Mouse (Mus musculus) midbrain, embryonic 16.5 days (tissue): Measurements from ENCODE around the gene Pwwp2b. TPM values are rescaled to one million over a fixed set of nuclear protein-coding genes. Genes with fewer than 3 reads are reported as not detected.

ENCODE experiments used
- ATAC-seq: fragments of 200-750 bp; cut with Nextera tagmentation; 2 replicates; pipeline ENCODE4 v1.8.0; 2017; ENCODE audit warnings: moderate TSS enrichment
- H3K27ac ChIP-seq: fragments of 300-500 bp; sonication (generic); 2 replicates; pipeline ENCODE4 v1.5.1; 2014; ENCODE audit warnings: mild to moderate bottlenecking, low read length, mixed read lengths
- H3K27me3 ChIP-seq: fragments of 300-500 bp; sonication (generic); 2 replicates; pipeline ENCODE4 v1.6.1; 2014; ENCODE audit warnings: low read depth, low read length, mixed read lengths; ENCODE audit not compliant: control insufficient read depth, insufficient read depth
- H3K36me3 ChIP-seq: fragments of 300-500 bp; sonication (generic); 2 replicates; pipeline ENCODE4 v1.6.1; 2014; ENCODE audit warnings: mild to moderate bottlenecking, low read length, moderate library complexity, mixed read lengths; ENCODE audit not compliant: control insufficient read depth, insufficient read depth
- H3K4me1 ChIP-seq: fragments of 300-500 bp; sonication (generic); 2 replicates; pipeline ENCODE4 v1.6.1; 2014; ENCODE audit warnings: mild to moderate bottlenecking, low read length, mixed read lengths; ENCODE audit not compliant: control insufficient read depth, insufficient read depth
- H3K4me2 ChIP-seq: fragments of 300-500 bp; sonication (generic); 2 replicates; pipeline ENCODE4 v1.6.1; 2014; ENCODE audit warnings: mild to moderate bottlenecking, low read length, mixed read lengths
- H3K4me3 ChIP-seq: fragments of 300-500 bp; sonication (generic); 2 replicates; pipeline ENCODE4 v1.5.1; 2014; ENCODE audit warnings: low read depth, mild to moderate bottlenecking, low read length, moderate library complexity, mixed read lengths
- H3K9ac ChIP-seq: fragments of 300-500 bp; sonication (generic); 2 replicates; pipeline ENCODE4 v1.6.1; 2014; ENCODE audit warnings: low read depth, low read length, mixed read lengths
- H3K9me3 ChIP-seq: fragments of 300-500 bp; sonication (generic); replicated peaks from 2 replicates; pipeline ENCODE4 v1.6.1; 2014; ENCODE audit warnings: mild to moderate bottlenecking, low read length, mixed read lengths; ENCODE audit not compliant: control insufficient read depth, poor library complexity, severe bottlenecking
- WGBS: fragments of 180-500 bp; shearing (Covaris S2); extraction: QIAGEN DNeasy Blood & Tissue Kit; methylation state at CpG from one replicate; pipeline ENCODE4 v1.1.7; 2014; 5-methylcytosine and 5-hydroxymethylcytosine counted together
- polyA plus RNA-seq: library from polyadenylated mRNA; unstranded; fragments of >200 nt; fragmentation: Nextera tagmentation; extraction: Ambion mirVana; gene quantifications from 2 replicates; pipeline ENCODE4 v1.2.1, GENCODE M21; 2015

The Pwwp2b gene
- polyA plus RNA-seq, 1 experiment from 2014 or later = 4.4 TPM

- 83% methylated on average over 3 of the region's 3 CpGs for WGBS
- Histone ChIP-seq H3K4me2 (no peak overlapping the region), H3K4me1 (peaks cover 10% of the 10 kb centered on the region), H3K9me3 (no peaks in the 10 kb centered on the region), H3K9ac (no peak overlapping the region), H3K4me3 (no peak overlapping the region), H3K27me3 (no peaks in the 10 kb centered on the region), H3K27ac (0 out of 2 replicates have a peak overlapping the region, but pooled peaks have one; percentile 92), H3K36me3 (no peaks in the 10 kb centered on the region)
- ATAC-seq = no peak
Observed at GRCm38 (mm10) chr7:139214160-139214559, 34.1 kb upstream of the Pwwp2b start.

GRCm38 (mm10) chr7:139214596-139215340, 33.5 kb upstream of the Pwwp2b start:
- H3K9me3 ChIP-seq = no peaks in the 10 kb centered on the region
- ATAC-seq = no peak
- 70% methylated on average over 14 of the region's 14 CpGs for WGBS
- H3K36me3 ChIP-seq = no peaks in the 10 kb centered on the region
- peaks cover 10% of the 10 kb centered on the region for H3K4me1 ChIP-seq
- H3K4me3 ChIP-seq = no peak overlapping the region
- no peak overlapping the region for H3K9ac ChIP-seq
- H3K4me2 ChIP-seq = no peak overlapping the region
- no peak overlapping the region for H3K27ac ChIP-seq
- H3K27me3 ChIP-seq = no peaks in the 10 kb centered on the region

GRCm38 (mm10) chr7:139215516-139215915, 32.8 kb upstream of the Pwwp2b start:
- H3K9ac ChIP-seq = no peak overlapping the region
- WGBS = 65% methylated on average over 1 of the region's 1 CpGs
- no peak overlapping the region for H3K4me3 ChIP-seq
- H3K4me2 ChIP-seq = no peak overlapping the region
- peaks cover 10% of the 10 kb centered on the region for H3K4me1 ChIP-seq
- H3K27me3 ChIP-seq = no peaks in the 10 kb centered on the region
- H3K36me3 ChIP-seq = no peaks in the 10 kb centered on the region
- no peak for ATAC-seq
- no peak overlapping the region for H3K27ac ChIP-seq
- no peaks in the 10 kb centered on the region for H3K9me3 ChIP-seq

GRCm38 (mm10) chr7:139215946-139216345, 32.3 kb upstream of the Pwwp2b start:
- 95% methylated on average over 7 of the region's 7 CpGs for WGBS
- ATAC-seq = no peak

GRCm38 (mm10) chr7:139216464-139216863, 31.8 kb upstream of the Pwwp2b start:
- Histone ChIP-seq H3K27me3 (no peaks in the 10 kb centered on the region), H3K36me3 (no peaks in the 10 kb centered on the region), H3K9me3 (no peaks in the 10 kb centered on the region), H3K4me1 (peaks cover 10% of the 10 kb centered on the region), H3K27ac (no peak overlapping the region), H3K4me3 (no peak overlapping the region), H3K9ac (no peak overlapping the region), H3K4me2 (no peak overlapping the region)
- no peak for ATAC-seq
- WGBS = 91% methylated on average over 9 of the region's 9 CpGs

More at GRCm38 (mm10) chr7:139215946-139216345, 32.3 kb upstream of the Pwwp2b start:
- Histone ChIP-seq H3K27ac (no peak overlapping the region), H3K4me2 (no peak overlapping the region), H3K27me3 (no peaks in the 10 kb centered on the region), H3K4me3 (no peak overlapping the region), H3K9ac (no peak overlapping the region), H3K9me3 (no peaks in the 10 kb centered on the region), H3K36me3 (no peaks in the 10 kb centered on the region), H3K4me1 (peaks cover 10% of the 10 kb centered on the region)

GRCm38 (mm10) chr7:139217046-139217445, 31.2 kb upstream of the Pwwp2b start:
- 80% methylated on average over 7 of the region's 7 CpGs for WGBS
- ATAC-seq = no peak
- H3K27ac ChIP-seq = no peak overlapping the region

GRCm38 (mm10) chr7:139218641-139219415, 29.5 kb upstream of the Pwwp2b start:
- 68% methylated on average over 6 of the region's 6 CpGs for WGBS
- Histone ChIP-seq H3K4me1 (0 out of 2 replicates have a peak, but pooled peaks cover 2% of the 10 kb centered on the region), H3K4me2 (no peak overlapping the region), H3K4me3 (no peak overlapping the region), H3K36me3 (no peaks in the 10 kb centered on the region), H3K27ac (no peak overlapping the region), H3K9me3 (no peaks in the 10 kb centered on the region), H3K9ac (no peak overlapping the region), H3K27me3 (no peaks in the 10 kb centered on the region)
- no peak for ATAC-seq

More at GRCm38 (mm10) chr7:139217046-139217445, 31.2 kb upstream of the Pwwp2b start:
- H3K9me3 ChIP-seq = no peaks in the 10 kb centered on the region
- peaks cover 10% of the 10 kb centered on the region for H3K4me1 ChIP-seq
- no peak overlapping the region for H3K4me2 ChIP-seq
- H3K4me3 ChIP-seq = no peak overlapping the region
- H3K9ac ChIP-seq = no peak overlapping the region
- no peaks in the 10 kb centered on the region for H3K27me3 ChIP-seq
- H3K36me3 ChIP-seq = no peaks in the 10 kb centered on the region

- no peak for ATAC-seq
- H3K27ac ChIP-seq = no peak overlapping the region
- no peak overlapping the region for H3K4me3 ChIP-seq
- H3K27me3 ChIP-seq = no peaks in the 10 kb centered on the region
- WGBS = 91% methylated on average over 5 of the region's 5 CpGs
- H3K9ac ChIP-seq = no peak overlapping the region
- no peak overlapping the region for H3K4me2 ChIP-seq
- no peaks in the 10 kb centered on the region for H3K9me3 ChIP-seq
- H3K36me3 ChIP-seq = no peaks in the 10 kb centered on the region
- no peaks in the 10 kb centered on the region for H3K4me1 ChIP-seq
Observed at GRCm38 (mm10) chr7:139219486-139219885, 28.8 kb upstream of the Pwwp2b start.

- H3K27me3 ChIP-seq = no peaks in the 10 kb centered on the region
- no peak for ATAC-seq
- H3K4me3 ChIP-seq = no peak overlapping the region
- H3K36me3 ChIP-seq = no peaks in the 10 kb centered on the region
- H3K9ac ChIP-seq = no peak overlapping the region
- H3K4me1 ChIP-seq = no peaks in the 10 kb centered on the region
- 37% methylated on average over 2 of the region's 2 CpGs for WGBS
- no peak overlapping the region for H3K27ac ChIP-seq
- H3K4me2 ChIP-seq = no peak overlapping the region
- H3K9me3 ChIP-seq = no peaks in the 10 kb centered on the region
Observed at GRCm38 (mm10) chr7:139220303-139220702, 28.0 kb upstream of the Pwwp2b start.
